Comparison of ENCODE assay signal across 11 mouse cellular contexts in the genomic region with DNA sequence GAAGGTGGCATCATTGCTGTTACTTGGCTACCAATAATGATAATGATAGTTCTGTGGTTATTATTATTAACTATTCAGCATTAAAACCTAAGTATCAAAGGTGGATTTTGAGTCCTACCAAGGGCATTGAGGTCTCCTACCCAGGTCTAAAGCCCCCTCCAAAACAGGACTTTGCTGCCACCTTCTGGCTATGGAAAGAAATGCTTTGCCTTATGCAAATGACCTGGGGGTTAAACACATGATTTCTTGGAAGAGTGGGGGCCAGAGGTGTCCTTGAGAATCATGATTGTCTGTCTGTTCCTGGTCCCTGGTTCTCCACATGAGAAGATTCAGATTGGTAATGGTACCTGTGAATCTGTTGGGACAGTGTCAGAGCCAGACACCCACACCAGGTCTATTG. TPM values are rescaled to one million over a fixed set of nuclear protein-coding genes. Genes with fewer than 3 reads are reported as not detected.
DNase-seq lines count a peak whose midpoint lies in the region; ATAC-seq and TF ChIP-seq lines count a peak whose summit lies in the region.
"Had no signal": no experiment of that assay in that cellular context is flagged by ENCODE, and none has a peak within 500 bp of the region (broad histone marks: within the 10 kb centered on the region; RNA-seq: fewer than 3 reads in every experiment).

No protein-coding gene starts in this region.

- peak; percentile 72 for TF ChIP-seq CTCF in heart, postnatal 0 days (IDR thresholded peaks at IDR 0.05; ENCODE audit: low read depth)

- H3K9ac ChIP-seq in heart, postnatal 0 days (replicated peaks; ENCODE audit: low read depth, low read length) = no peak overlapping the region
- H3K9ac ChIP-seq: heart, embryonic 13.5 days had no signal

- no peak overlapping the region for H3K4me2 ChIP-seq in heart, postnatal 0 days (ENCODE audit: low read depth, low read length)
- H3K4me2 ChIP-seq: heart, embryonic 13.5 days had no signal

- no peaks in the 10 kb centered on the region for H3K4me1 ChIP-seq in heart, postnatal 0 days (ENCODE audit: control insufficient read depth, insufficient read depth)
- H3K4me1 ChIP-seq in heart, embryonic 10.5 days = peaks cover 6% of the 10 kb centered on the region; the same call in 1 of the 2 replicates

- no peak overlapping the region for H3K4me3 ChIP-seq in heart, postnatal 0 days (ENCODE audit: low read depth, low read length)
- no peak overlapping the region for H3K4me3 ChIP-seq in heart, embryonic 10.5 days
- H3K4me3 ChIP-seq: heart, embryonic 13.5 days; myocyte had no signal

- no peak for TF ChIP-seq EP300 in heart, postnatal 0 days (IDR thresholded peaks at IDR 0.05; ENCODE audit: low read depth)

- H3K9me3 ChIP-seq in heart, postnatal 0 days (replicated peaks; ENCODE audit: control insufficient read depth, low read length) = no peaks in the 10 kb centered on the region
- no peaks in the 10 kb centered on the region for H3K9me3 ChIP-seq in heart, embryonic 10.5 days
- H3K9me3 ChIP-seq: heart, embryonic 13.5 days had no signal

- no peaks in the 10 kb centered on the region for H3K36me3 ChIP-seq in heart, postnatal 0 days (replicated peaks; ENCODE audit: control insufficient read depth, insufficient read depth, low read length)
- H3K36me3 ChIP-seq in heart, embryonic 10.5 days = no peaks in the 10 kb centered on the region
- H3K36me3 ChIP-seq: heart, embryonic 13.5 days had no signal

- no peaks in the 10 kb centered on the region for H3K27me3 ChIP-seq in heart, postnatal 0 days (ENCODE audit: control insufficient read depth, insufficient read depth, low read length)
- H3K27me3 ChIP-seq in heart, embryonic 10.5 days (ENCODE audit: insufficient read depth, poor library complexity, severe bottlenecking) = no peaks in the 10 kb centered on the region

- no peak for ATAC-seq in heart, postnatal 0 days (ENCODE audit: insufficient read depth, low read depth)

- H3K27ac ChIP-seq in heart, postnatal 0 days (ENCODE audit: low read depth) = no peak overlapping the region
- no peak overlapping the region for H3K27ac ChIP-seq in heart, embryonic 10.5 days
- H3K27ac ChIP-seq: heart, embryonic 13.5 days had no signal

- no peak for DNase-seq in heart, postnatal 0 days (ENCODE audit: low spot score)
- no peak for DNase-seq in heart, adult 11 months
- DNase-seq in ovary, postnatal 14 days (ENCODE audit: low spot score) = peak; percentile 15
- DNase-seq in ovary, postnatal 10 days (ENCODE audit: low spot score) = no peak
- DNase-seq in c-Kit-positive CD71-negative TER-119-negative erythroid progenitor cells, embryonic 14.5 days (ENCODE audit: low read depth) = peak; percentile 20
- peak; percentile 27 for DNase-seq in retina, postnatal 7 days (ENCODE audit: low read depth, low spot score)
- no peak for DNase-seq in left cerebral cortex, adult 11 months (ENCODE audit: low spot score)
- no peak for DNase-seq in heart, embryonic 10.5 days (ENCODE audit: low spot score)

RNA-seq across cellular contexts. Expression of a gene that starts 54.9 kb away (rescaled TPM):
- total RNA-seq in heart, postnatal 0 days (2014; rRNA removed; ENCODE audit: low replicate concordance) = not detected in 2 replicates
- 0.15 and 0.27 TPM in 2 replicates for polyA plus RNA-seq in heart, postnatal 0 days (2015; fragmentation: Nextera tagmentation; extraction: Ambion mirVana)
- 0.06 TPM in 1 of 2 replicates, not detected in the other for polyA plus RNA-seq in heart, embryonic 10.5 days (2016; fragmentation: Nextera tagmentation; extraction: Ambion mirVana)
- polyA plus RNA-seq: urinary bladder, adult 2 months had no signal

Comparison
In these comparisons a context has a peak if more than half of its experiments do, and no peak if none do; other contexts are left out.
1. DNase-seq: peak in ovary, postnatal 14 days (single experiment), c-Kit-positive CD71-negative TER-119-negative erythroid progenitor cells, embryonic 14.5 days (single experiment) and retina, postnatal 7 days (single experiment); none in heart, postnatal 0 days (single experiment), heart, adult 11 months (single experiment), ovary, postnatal 10 days (single experiment), left cerebral cortex, adult 11 months (single experiment) and heart, embryonic 10.5 days (single experiment).